Mouse (Mus musculus) embryonic facial prominence, embryonic 14.5 days (tissue): ENCODE measurements around the gene Pdzk1ip1. TPM values are rescaled to one million over a fixed set of nuclear protein-coding genes. Genes with fewer than 3 reads are reported as not detected.

Source experiments
- ATAC-seq: fragments of 200-750 bp; cut with Nextera tagmentation; 2 replicates; pipeline ENCODE4 v1.8.0; 2017; ENCODE audit warnings: low read depth, moderate number of reproducible peaks, moderate TSS enrichment
- DNase-seq: peaks from one replicate; pipeline ENCODE4 v3.0.0-alpha.2; 2015; ENCODE audit warnings: low spot score
- H3K27ac ChIP-seq: fragments of 300-500 bp; sonication (generic); replicated peaks from 2 replicates; pipeline ENCODE4 v1.5.1; 2014; ENCODE audit warnings: low read depth, mild to moderate bottlenecking, low read length, moderate library complexity
- H3K27me3 ChIP-seq: fragments of 300-500 bp; sonication (generic); replicated peaks from 2 replicates; pipeline ENCODE4 v1.6.1; 2014; ENCODE audit warnings: low read length; ENCODE audit not compliant: control insufficient read depth, insufficient read depth
- H3K36me3 ChIP-seq: fragments of 300-500 bp; sonication (generic); 2 replicates; pipeline ENCODE4 v1.6.1; 2014; ENCODE audit warnings: low read length, mixed read lengths; ENCODE audit not compliant: control insufficient read depth, insufficient read depth
- H3K4me1 ChIP-seq: fragments of 300-500 bp; sonication (generic); 2 replicates; pipeline ENCODE4 v1.6.1; 2014; ENCODE audit warnings: antibody characterized with exemption, low read length; ENCODE audit not compliant: control insufficient read depth, insufficient read depth
- H3K4me2 ChIP-seq: fragments of 300-500 bp; sonication (generic); 2 replicates; pipeline ENCODE4 v1.6.1; 2014; ENCODE audit warnings: low read depth, mild to moderate bottlenecking, low read length, moderate library complexity, mixed read lengths
- H3K4me3 ChIP-seq: fragments of 300-500 bp; sonication (generic); 2 replicates; pipeline ENCODE4 v1.5.1; 2014; ENCODE audit warnings: low read depth, mild to moderate bottlenecking, low read length
- H3K9ac ChIP-seq: fragments of 300-500 bp; sonication (generic); 2 replicates; pipeline ENCODE4 v1.6.1; 2014; ENCODE audit warnings: low read depth, mild to moderate bottlenecking, low read length, moderate library complexity, mixed read lengths
- H3K9me3 ChIP-seq: fragments of 300-500 bp; sonication (generic); 2 replicates; pipeline ENCODE4 v1.6.1; 2016; ENCODE audit warnings: low read length; ENCODE audit not compliant: control insufficient read depth
- WGBS: fragments of 180-500 bp; shearing (Covaris S2); extraction: QIAGEN DNeasy Blood & Tissue Kit; methylation state at CpG from one replicate; pipeline ENCODE4 v1.1.7; 2014; 5-methylcytosine and 5-hydroxymethylcytosine counted together
- polyA plus RNA-seq: library from polyadenylated mRNA; unstranded; fragments of >200 nt; fragmentation: Nextera tagmentation; extraction: Ambion mirVana; gene quantifications from 2 replicates; pipeline ENCODE4 v1.2.1, GENCODE M21; 2014

Gene Pdzk1ip1
- polyA plus RNA-seq, 1 experiment from 2014 or later = 18.5 TPM

DNA sequence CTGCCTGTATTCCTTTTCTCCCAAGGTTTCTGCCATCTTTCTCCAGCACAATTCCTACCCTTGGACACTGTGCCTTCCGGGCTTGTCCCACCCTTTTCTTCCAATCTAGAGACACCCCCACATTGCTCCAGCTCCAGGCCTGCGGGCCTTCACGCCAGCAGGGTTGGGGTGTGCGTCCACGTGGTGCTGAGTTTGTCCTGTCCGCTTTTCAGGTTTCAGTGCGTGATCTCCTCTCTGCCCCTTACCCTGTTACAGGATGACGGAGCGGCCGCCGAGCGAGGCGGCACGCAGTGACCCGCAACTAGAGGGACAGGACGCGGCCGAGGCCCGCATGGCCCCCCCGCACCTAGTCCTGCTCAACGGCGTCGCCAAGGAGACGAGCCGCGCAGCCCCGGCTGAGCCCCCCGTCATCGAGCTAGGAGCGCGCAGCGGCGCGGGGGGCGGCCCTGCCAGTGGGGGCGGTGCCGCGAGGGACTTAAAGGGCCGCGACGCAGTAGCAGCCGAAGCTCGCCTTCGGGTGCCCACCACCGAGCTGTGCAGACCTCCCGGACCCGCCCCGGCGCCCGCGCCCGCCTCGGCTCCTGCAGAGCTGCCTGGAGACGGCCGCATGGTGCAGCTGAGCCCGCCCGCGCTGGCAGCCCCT is 25.5 kb upstream of the Pdzk1ip1 start:
- peaks cover 92% of the 10 kb centered on the region for H3K27me3 ChIP-seq
- H3K36me3 ChIP-seq = no peaks in the 10 kb centered on the region
- H3K4me2 ChIP-seq = peak overlapping the region; percentile 96
- no peak overlapping the region for H3K27ac ChIP-seq
- H3K9ac ChIP-seq = peak overlapping the region; percentile 51
- WGBS = under 1% methylated on average over 27 of the region's 58 CpGs
- H3K4me3 ChIP-seq = peak overlapping the region; percentile 51
- peak; percentile 86 for ATAC-seq
- peaks cover 8% of the 10 kb centered on the region; the same call in 1 of the 2 replicates for H3K4me1 ChIP-seq
- no peaks in the 10 kb centered on the region for H3K9me3 ChIP-seq
- DNase-seq = peak; percentile 69

GRCm38 (mm10) chr4:115063518-115064239 is 24.8 kb upstream of the Pdzk1ip1 start:
- Histone ChIP-seq H3K9me3 (no peaks in the 10 kb centered on the region), H3K4me3 (peak overlapping the region; percentile 51), H3K27me3 (peaks cover 85% of the 10 kb centered on the region), H3K27ac (no peak overlapping the region), H3K4me2 (peak overlapping the region; percentile 96), H3K36me3 (no peaks in the 10 kb centered on the region), H3K9ac (peak overlapping the region; percentile 51), H3K4me1 (peaks cover 8% of the 10 kb centered on the region; the same call in 1 of the 2 replicates)
- DNase-seq = no peak
- ATAC-seq = no peak; the same call in 1 of the 2 replicates
- WGBS = 1% methylated on average over 27 of the region's 31 CpGs

- peaks cover 5% of the 10 kb centered on the region for H3K27me3 ChIP-seq
- DNase-seq (no peak), ATAC-seq (no peak)
- no peak overlapping the region for H3K4me3 ChIP-seq
- H3K4me1 ChIP-seq = no peaks in the 10 kb centered on the region
- H3K27ac ChIP-seq = no peak overlapping the region
- WGBS = 27% methylated on average over 1 of the region's 1 CpGs
- H3K9ac ChIP-seq = no peak overlapping the region
- no peaks in the 10 kb centered on the region for H3K9me3 ChIP-seq
- no peak overlapping the region for H3K4me2 ChIP-seq
- H3K36me3 ChIP-seq = no peaks in the 10 kb centered on the region
Measured at GRCm38 (mm10) chr4:115071668-115072067, 16.8 kb upstream of the Pdzk1ip1 start.

DNA sequence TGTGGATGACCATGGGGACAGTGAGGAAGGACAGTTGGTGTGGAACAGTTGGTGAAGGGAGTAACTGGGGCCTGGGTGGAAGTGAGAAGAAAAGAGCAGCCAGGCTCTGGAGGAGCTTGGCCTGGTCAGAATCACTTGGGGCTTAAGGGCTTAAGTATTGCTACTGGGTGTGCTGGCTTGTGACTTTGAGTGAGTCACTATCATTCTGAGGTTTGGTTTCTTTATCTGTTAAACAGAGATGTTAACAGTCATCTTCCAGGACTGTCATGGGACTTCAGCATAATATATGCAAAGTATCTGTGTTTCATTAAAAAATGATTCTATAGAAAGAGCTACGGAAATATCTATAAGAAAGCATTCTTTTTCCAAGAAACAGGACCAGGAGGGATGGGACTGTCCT is 13.7 kb upstream of the Pdzk1ip1 start:
- no peak overlapping the region for H3K27ac ChIP-seq
- ATAC-seq (no peak), DNase-seq (no peak)
- H3K4me3 ChIP-seq = no peak overlapping the region
- H3K36me3 ChIP-seq = no peaks in the 10 kb centered on the region
- no peaks in the 10 kb centered on the region for H3K27me3 ChIP-seq
- H3K9ac ChIP-seq = no peak overlapping the region
- WGBS = 70% methylated on average over 1 of the region's 1 CpGs
- H3K9me3 ChIP-seq = no peaks in the 10 kb centered on the region
- H3K4me2 ChIP-seq = no peak overlapping the region
- H3K4me1 ChIP-seq = 0 out of 2 replicates have a peak, but pooled peaks cover 6% of the 10 kb centered on the region

GRCm38 (mm10) chr4:115075204-115075915 is 13.1 kb upstream of the Pdzk1ip1 start:
- H3K9ac ChIP-seq = no peak overlapping the region
- WGBS = 38% methylated on average over 3 of the region's 3 CpGs
- no peaks in the 10 kb centered on the region for H3K9me3 ChIP-seq
- no peaks in the 10 kb centered on the region for H3K27me3 ChIP-seq
- H3K36me3 ChIP-seq = no peaks in the 10 kb centered on the region
- no peak overlapping the region for H3K4me2 ChIP-seq
- H3K27ac ChIP-seq = no peak overlapping the region
- ATAC-seq (no peak), DNase-seq (no peak)
- H3K4me3 ChIP-seq = no peak overlapping the region
- 0 out of 2 replicates have a peak, but pooled peaks cover 6% of the 10 kb centered on the region for H3K4me1 ChIP-seq

DNA sequence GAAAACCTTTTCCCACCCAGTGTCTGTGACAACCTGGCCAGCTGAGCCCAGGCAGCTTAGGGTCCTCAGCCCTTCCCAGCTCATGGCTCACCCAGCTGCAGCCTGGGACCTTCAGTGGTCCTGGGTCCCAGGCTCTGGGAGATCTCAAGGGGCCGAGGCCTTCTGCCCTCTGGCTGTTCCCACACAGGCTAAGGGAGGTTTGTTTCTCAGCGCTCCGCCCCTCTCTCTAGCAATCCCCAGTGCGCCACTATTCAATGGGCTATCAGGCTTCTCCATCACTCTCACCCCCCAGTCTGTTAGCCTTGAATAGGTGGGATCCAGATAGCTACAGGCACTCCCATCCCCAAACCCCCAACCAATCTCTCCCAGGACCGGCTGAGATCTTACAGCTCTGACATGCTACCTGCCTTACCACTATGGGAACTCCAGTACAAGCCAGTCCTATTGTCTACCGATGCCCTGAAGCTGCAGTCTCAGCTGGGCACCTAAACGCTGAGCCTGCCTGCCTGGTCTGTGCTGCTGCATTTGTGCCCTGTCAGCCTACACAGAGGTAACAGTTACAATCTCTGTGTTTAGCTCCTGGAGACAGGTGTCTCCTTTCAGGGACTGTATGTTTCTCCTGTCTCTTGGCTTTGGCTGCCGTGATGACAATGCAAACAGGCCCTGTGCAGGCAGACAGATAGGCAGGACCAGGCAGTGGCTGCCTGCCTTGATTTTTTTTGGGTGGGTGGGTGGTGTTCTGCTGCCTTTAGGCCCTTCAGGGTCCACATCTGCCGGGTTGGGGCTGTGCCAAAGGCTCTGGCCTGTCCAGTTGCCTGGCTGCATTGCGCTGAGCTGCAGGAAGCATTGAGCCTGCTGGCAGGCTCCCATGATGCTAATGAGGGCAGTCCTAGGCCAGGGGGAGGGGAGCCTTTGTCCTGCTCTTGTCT is 9.4 kb upstream of the Pdzk1ip1 start:
- DNase-seq (no peak), ATAC-seq (0 out of 2 replicates have a peak, but pooled peaks have one; percentile 32)
- Histone ChIP-seq H3K27ac (no peak overlapping the region), H3K36me3 (no peaks in the 10 kb centered on the region), H3K4me2 (no peak overlapping the region), H3K4me3 (no peak overlapping the region), H3K9me3 (no peaks in the 10 kb centered on the region), H3K27me3 (no peaks in the 10 kb centered on the region), H3K4me1 (0 out of 2 replicates have a peak, but pooled peaks cover 6% of the 10 kb centered on the region), H3K9ac (no peak overlapping the region)
- WGBS = 21% methylated on average over 10 of the region's 10 CpGs

- 33% methylated on average over 4 of the region's 5 CpGs for WGBS
- Histone ChIP-seq H3K4me2 (no peak overlapping the region), H3K27me3 (no peaks in the 10 kb centered on the region), H3K9me3 (no peaks in the 10 kb centered on the region), H3K36me3 (no peaks in the 10 kb centered on the region), H3K4me3 (no peak overlapping the region), H3K4me1 (0 out of 2 replicates have a peak, but pooled peaks cover 6% of the 10 kb centered on the region), H3K27ac (no peak overlapping the region), H3K9ac (no peak overlapping the region)
- DNase-seq (no peak), ATAC-seq (no peak; the same call in 1 of the 2 replicates)
Measured at GRCm38 (mm10) chr4:115079821-115080349, 8.6 kb upstream of the Pdzk1ip1 start.
